Mouse (Mus musculus) embryonic facial prominence, embryonic 14.5 days (tissue): Measurements from ENCODE around the gene Zfp3. TPM values are rescaled to one million over a fixed set of nuclear protein-coding genes. Genes with fewer than 3 reads are reported as not detected.

Experiments
- ATAC-seq: fragments of 200-750 bp; cut with Nextera tagmentation; 2 replicates; pipeline ENCODE4 v1.8.0; 2017; ENCODE audit warnings: low read depth, moderate number of reproducible peaks, moderate TSS enrichment
- DNase-seq: peaks from one replicate; pipeline ENCODE4 v3.0.0-alpha.2; 2015; ENCODE audit warnings: low spot score
- H3K27ac ChIP-seq: fragments of 300-500 bp; sonication (generic); replicated peaks from 2 replicates; pipeline ENCODE4 v1.5.1; 2014; ENCODE audit warnings: low read depth, mild to moderate bottlenecking, low read length, moderate library complexity
- H3K27me3 ChIP-seq: fragments of 300-500 bp; sonication (generic); replicated peaks from 2 replicates; pipeline ENCODE4 v1.6.1; 2014; ENCODE audit warnings: low read length; ENCODE audit not compliant: control insufficient read depth, insufficient read depth
- H3K36me3 ChIP-seq: fragments of 300-500 bp; sonication (generic); 2 replicates; pipeline ENCODE4 v1.6.1; 2014; ENCODE audit warnings: low read length, mixed read lengths; ENCODE audit not compliant: control insufficient read depth, insufficient read depth
- H3K4me1 ChIP-seq: fragments of 300-500 bp; sonication (generic); 2 replicates; pipeline ENCODE4 v1.6.1; 2014; ENCODE audit warnings: antibody characterized with exemption, low read length; ENCODE audit not compliant: control insufficient read depth, insufficient read depth
- H3K4me2 ChIP-seq: fragments of 300-500 bp; sonication (generic); 2 replicates; pipeline ENCODE4 v1.6.1; 2014; ENCODE audit warnings: low read depth, mild to moderate bottlenecking, low read length, moderate library complexity, mixed read lengths
- H3K4me3 ChIP-seq: fragments of 300-500 bp; sonication (generic); 2 replicates; pipeline ENCODE4 v1.5.1; 2014; ENCODE audit warnings: low read depth, mild to moderate bottlenecking, low read length
- H3K9ac ChIP-seq: fragments of 300-500 bp; sonication (generic); 2 replicates; pipeline ENCODE4 v1.6.1; 2014; ENCODE audit warnings: low read depth, mild to moderate bottlenecking, low read length, moderate library complexity, mixed read lengths
- H3K9me3 ChIP-seq: fragments of 300-500 bp; sonication (generic); 2 replicates; pipeline ENCODE4 v1.6.1; 2016; ENCODE audit warnings: low read length; ENCODE audit not compliant: control insufficient read depth
- WGBS: fragments of 180-500 bp; shearing (Covaris S2); extraction: QIAGEN DNeasy Blood & Tissue Kit; methylation state at CpG from one replicate; pipeline ENCODE4 v1.1.7; 2014; 5-methylcytosine and 5-hydroxymethylcytosine counted together
- polyA plus RNA-seq: library from polyadenylated mRNA; unstranded; fragments of >200 nt; fragmentation: Nextera tagmentation; extraction: Ambion mirVana; gene quantifications from 2 replicates; pipeline ENCODE4 v1.2.1, GENCODE M21; 2014

Zfp3 gene
- polyA plus RNA-seq: 7.0 and 7.3 TPM in 2 replicates

- Histone ChIP-seq H3K4me3 (peak within 1 kb of the TSS; percentile 74), H3K27ac (peak within 1 kb of the TSS; percentile 75), H3K27me3 (no peaks in the 10 kb centered on the region), H3K4me2 (peak within 1 kb of the TSS; percentile 79), H3K9me3 (no peaks in the 10 kb centered on the region), H3K36me3 (0 out of 2 replicates have a peak, but pooled peaks cover 7% of the 10 kb centered on the region), H3K9ac (peak within 1 kb of the TSS; percentile 87), H3K4me1 (no peaks in the 10 kb centered on the region)
- under 1% methylated on average over 45 of the region's 78 CpGs for WGBS
- DNase-seq (peak; percentile 84), ATAC-seq (peak; percentile 88)
Observed at GRCm38 (mm10) chr11:70763936-70764808, at the start of gene Zfp3. Gene Zfp3, plus strand, starts transcription at chr11:70764209.

- H3K4me1 ChIP-seq: no peaks in the 10 kb centered on the region
- H3K9me3 ChIP-seq: no peaks in the 10 kb centered on the region
- ATAC-seq (no peak), DNase-seq (no peak)
- no peak overlapping the region for H3K27ac ChIP-seq
- H3K36me3 ChIP-seq: peaks cover 80% of the 10 kb centered on the region
- H3K27me3 ChIP-seq: no peaks in the 10 kb centered on the region
- no peak overlapping the region for H3K4me2 ChIP-seq
- no peak overlapping the region for H3K9ac ChIP-seq
- no peak overlapping the region for H3K4me3 ChIP-seq
- 86% methylated on average over 6 of the region's 6 CpGs for WGBS
Observed at GRCm38 (mm10) chr11:70715832-70716231, 48.2 kb upstream of the Zfp3 start.

DNA sequence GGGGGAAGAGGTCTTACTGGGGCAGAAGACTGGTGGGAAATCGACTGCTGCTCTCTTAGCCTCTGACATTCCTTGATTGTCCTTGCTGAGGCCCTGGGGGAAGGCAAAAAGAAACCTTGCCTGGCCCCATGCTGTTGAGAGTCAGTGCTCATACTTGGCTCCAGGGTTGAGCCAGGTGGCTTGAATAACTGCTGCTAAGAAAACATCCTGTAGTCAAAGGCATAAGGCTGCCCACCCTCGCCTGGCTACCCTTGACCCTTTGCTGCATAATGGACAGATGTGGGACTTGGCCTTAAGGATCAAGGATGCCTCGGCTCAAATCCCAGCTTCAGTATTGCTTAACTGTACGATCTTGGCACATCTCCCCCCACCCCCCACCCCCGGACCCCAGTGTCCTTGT, 45.5 kb upstream of the Zfp3 start:
- Histone ChIP-seq H3K27me3 (no peaks in the 10 kb centered on the region), H3K9me3 (no peaks in the 10 kb centered on the region), H3K4me2 (no peak overlapping the region), H3K9ac (no peak overlapping the region), H3K4me1 (no peaks in the 10 kb centered on the region), H3K36me3 (peaks cover 79% of the 10 kb centered on the region), H3K4me3 (no peak overlapping the region), H3K27ac (no peak overlapping the region)
- DNase-seq (no peak), ATAC-seq (no peak)
- WGBS: 65% methylated on average over 5 of the region's 5 CpGs

GRCm38 (mm10) chr11:70720567-70720966, 43.4 kb upstream of the Zfp3 start:
- H3K4me1 ChIP-seq: no peaks in the 10 kb centered on the region
- H3K27ac ChIP-seq: no peak overlapping the region
- 89% methylated on average over 3 of the region's 3 CpGs for WGBS
- H3K9ac ChIP-seq: no peak overlapping the region
- no peaks in the 10 kb centered on the region for H3K27me3 ChIP-seq
- H3K4me3 ChIP-seq: no peak overlapping the region
- no peak for DNase-seq
- ATAC-seq: no peak
- H3K9me3 ChIP-seq: no peaks in the 10 kb centered on the region
- peaks cover 88% of the 10 kb centered on the region for H3K36me3 ChIP-seq
- no peak overlapping the region for H3K4me2 ChIP-seq

GRCm38 (mm10) chr11:70721072-70721471, 42.9 kb upstream of the Zfp3 start:
- WGBS: 97% methylated on average over 3 of the region's 3 CpGs

GRCm38 (mm10) chr11:70724706-70725105, 39.3 kb upstream of the Zfp3 start:
- no peak for DNase-seq
- H3K27ac ChIP-seq: no peak overlapping the region
- peaks cover 92% of the 10 kb centered on the region for H3K36me3 ChIP-seq
- no peaks in the 10 kb centered on the region for H3K9me3 ChIP-seq
- H3K4me2 ChIP-seq: no peak overlapping the region
- 88% methylated on average over 7 of the region's 9 CpGs for WGBS
- H3K4me3 ChIP-seq: no peak overlapping the region
- ATAC-seq: no peak
- H3K4me1 ChIP-seq: no peaks in the 10 kb centered on the region
- H3K27me3 ChIP-seq: no peaks in the 10 kb centered on the region
- H3K9ac ChIP-seq: no peak overlapping the region

More at GRCm38 (mm10) chr11:70721072-70721471, 42.9 kb upstream of the Zfp3 start:
- no peak for ATAC-seq
- Histone ChIP-seq H3K4me2 (no peak overlapping the region), H3K36me3 (peaks cover 90% of the 10 kb centered on the region), H3K27ac (no peak overlapping the region), H3K9ac (no peak overlapping the region), H3K4me1 (no peaks in the 10 kb centered on the region), H3K9me3 (no peaks in the 10 kb centered on the region), H3K27me3 (no peaks in the 10 kb centered on the region), H3K4me3 (no peak overlapping the region)
- no peak for DNase-seq

DNA sequence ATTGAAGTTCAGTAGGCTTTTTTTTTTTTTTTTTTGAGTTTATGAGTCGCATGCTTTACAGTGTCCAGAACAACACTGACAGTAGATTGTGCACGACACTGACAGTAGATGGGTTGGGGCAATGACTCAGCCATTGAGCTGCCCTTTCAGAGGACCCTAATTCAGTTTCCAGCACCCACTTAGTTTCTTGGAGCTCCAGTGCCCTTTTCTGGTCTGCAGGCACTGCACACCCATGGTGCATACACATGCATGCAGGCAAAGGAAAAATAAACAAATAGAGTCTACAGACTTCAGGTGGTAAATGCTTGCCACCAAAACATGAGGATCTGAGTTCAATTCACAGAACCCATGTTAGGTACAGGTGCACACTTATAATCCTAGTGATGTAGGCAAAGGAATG, 37.4 kb upstream of the Zfp3 start:
- no peak overlapping the region for H3K4me3 ChIP-seq
- H3K27ac ChIP-seq: no peak overlapping the region
- WGBS: 92% methylated on average over 2 of the region's 2 CpGs
- H3K9ac ChIP-seq: no peak overlapping the region
- no peaks in the 10 kb centered on the region for H3K27me3 ChIP-seq
- H3K4me1 ChIP-seq: no peaks in the 10 kb centered on the region
- no peak overlapping the region for H3K4me2 ChIP-seq
- ATAC-seq (no peak), DNase-seq (no peak)
- peaks cover 75% of the 10 kb centered on the region for H3K36me3 ChIP-seq
- H3K9me3 ChIP-seq: no peaks in the 10 kb centered on the region

GRCm38 (mm10) chr11:70727385-70727784, 36.6 kb upstream of the Zfp3 start:
- no peak overlapping the region for H3K4me3 ChIP-seq
- no peak overlapping the region for H3K27ac ChIP-seq
- H3K9ac ChIP-seq: no peak overlapping the region
- H3K4me2 ChIP-seq: no peak overlapping the region
- H3K4me1 ChIP-seq: no peaks in the 10 kb centered on the region
- no peaks in the 10 kb centered on the region for H3K27me3 ChIP-seq
- H3K36me3 ChIP-seq: peaks cover 68% of the 10 kb centered on the region
- ATAC-seq (no peak), DNase-seq (no peak)
- H3K9me3 ChIP-seq: no peaks in the 10 kb centered on the region
- 90% methylated on average over 5 of the region's 5 CpGs for WGBS
